Mouse (Mus musculus) embryonic facial prominence, embryonic 11.5 days (tissue): ENCODE measurements around the gene Ddx46. TPM values are rescaled to one million over a fixed set of nuclear protein-coding genes. Genes with fewer than 3 reads are reported as not detected.

ENCODE experiments used
- ATAC-seq: fragments of 200-750 bp; cut with Nextera tagmentation; replicated peaks from 2 replicates; pipeline ENCODE4 v1.8.0; 2017; ENCODE audit warnings: low read depth; ENCODE audit not compliant: insufficient number of reproducible peaks, low FRiP score, low TSS enrichment
- DNase-seq: peaks from one replicate; pipeline ENCODE4 v3.0.0-alpha.2; 2015; ENCODE audit warnings: low spot score
- H3K27ac ChIP-seq: fragments of 300-500 bp; sonication (generic); replicated peaks from 2 replicates; pipeline ENCODE4 v1.5.1; 2014; ENCODE audit warnings: mild to moderate bottlenecking, low read depth, low read length, control low read depth
- H3K27me3 ChIP-seq: fragments of 300-500 bp; sonication (generic); 2 replicates; pipeline ENCODE4 v1.6.1; 2014; ENCODE audit warnings: mild to moderate bottlenecking, low read length, moderate library complexity, mixed read lengths; ENCODE audit not compliant: control insufficient read depth, insufficient read depth
- H3K36me3 ChIP-seq: fragments of 300-500 bp; sonication (generic); replicated peaks from 2 replicates; pipeline ENCODE4 v1.6.1; 2014; ENCODE audit warnings: low read depth, mild to moderate bottlenecking, low read length, moderate library complexity, mixed read lengths; ENCODE audit not compliant: control insufficient read depth, insufficient read depth
- H3K4me1 ChIP-seq: fragments of 300-500 bp; sonication (generic); 2 replicates; pipeline ENCODE4 v1.6.1; 2014; ENCODE audit warnings: low read length, mixed read lengths; ENCODE audit not compliant: control insufficient read depth, insufficient read depth
- H3K4me2 ChIP-seq: fragments of 300-500 bp; sonication (generic); 2 replicates; pipeline ENCODE4 v1.6.1; 2014; ENCODE audit warnings: low read depth, mild to moderate bottlenecking, control low read depth, low read length, moderate library complexity
- H3K4me3 ChIP-seq: fragments of 300-500 bp; sonication (generic); 2 replicates; pipeline ENCODE4 v1.5.1; 2014; ENCODE audit warnings: low read depth, low read length, control low read depth
- H3K9ac ChIP-seq: fragments of 300-500 bp; sonication (generic); replicated peaks from 2 replicates; pipeline ENCODE4 v1.6.1; 2014; ENCODE audit warnings: mild to moderate bottlenecking, control low read depth, low read length
- H3K9me3 ChIP-seq: fragments of 300-500 bp; sonication (generic); replicated peaks from 2 replicates; pipeline ENCODE4 v1.6.1; 2016; ENCODE audit warnings: mild to moderate bottlenecking, low read length, inconsistent platforms, mixed read lengths; ENCODE audit not compliant: control insufficient read depth
- WGBS: fragments of 180-500 bp; shearing (Covaris S2); extraction: QIAGEN DNeasy Blood & Tissue Kit; methylation state at CpG from one replicate; pipeline ENCODE4 v1.1.7; 2014; 5-methylcytosine and 5-hydroxymethylcytosine counted together
- polyA plus RNA-seq: library from polyadenylated mRNA; unstranded; fragments of >200 nt; fragmentation: Nextera tagmentation; extraction: Ambion mirVana; gene quantifications from 2 replicates; pipeline ENCODE4 v1.2.1, GENCODE M21; 2014

The Ddx46 gene
- polyA plus RNA-seq, 1 experiment from 2014 or later, result 58.0 TPM

GRCm38 (mm10) chr13:55727839-55728238 lies 93.0 kb downstream of the Ddx46 start:
- DNase-seq (peak; percentile 84), ATAC-seq (peak; percentile 54; the same call in 1 of the 2 replicates)
- H3K9me3 ChIP-seq, result no peaks in the 10 kb centered on the region
- no peaks in the 10 kb centered on the region for H3K27me3 ChIP-seq
- WGBS, result 4% methylated on average over 19 of the region's 19 CpGs
- H3K4me1 ChIP-seq, result no peaks in the 10 kb centered on the region
- peak overlapping the region; percentile 51 for H3K4me3 ChIP-seq
- peak overlapping the region; percentile 92; the same call in 1 of the 2 replicates for H3K27ac ChIP-seq
- peak overlapping the region; percentile 78 for H3K9ac ChIP-seq
- peak overlapping the region; percentile 64 for H3K4me2 ChIP-seq
- H3K36me3 ChIP-seq, result peaks cover 3% of the 10 kb centered on the region; the same call in 1 of the 2 replicates

DNA sequence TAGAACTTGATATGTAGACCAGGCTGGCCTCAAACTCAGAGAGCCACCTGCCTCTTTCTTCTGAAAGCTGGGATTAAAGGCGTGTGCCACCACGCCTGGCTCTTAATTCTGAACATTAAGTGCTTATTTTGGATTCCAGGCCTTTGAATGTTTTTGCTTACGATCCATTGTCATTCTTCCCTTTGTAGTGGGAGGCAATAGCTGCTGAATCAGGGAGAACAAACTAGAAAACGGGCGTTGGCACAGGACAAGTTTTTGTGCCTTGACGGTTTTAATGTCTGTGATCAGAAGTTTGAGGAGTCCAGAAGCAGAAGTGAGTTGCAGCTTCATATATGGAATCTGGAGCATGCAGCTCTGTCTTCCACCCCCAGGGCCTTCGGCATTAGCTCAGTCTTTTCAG lies 95.9 kb downstream of the Ddx46 start:
- no peak overlapping the region for H3K27ac ChIP-seq
- WGBS, result 90% methylated on average over 7 of the region's 7 CpGs
- no peak overlapping the region for H3K9ac ChIP-seq
- H3K27me3 ChIP-seq, result no peaks in the 10 kb centered on the region
- H3K36me3 ChIP-seq, result no peaks in the 10 kb centered on the region
- ATAC-seq (no peak), DNase-seq (no peak)
- no peaks in the 10 kb centered on the region for H3K9me3 ChIP-seq
- no peak overlapping the region for H3K4me2 ChIP-seq
- H3K4me1 ChIP-seq, result no peaks in the 10 kb centered on the region
- no peak overlapping the region for H3K4me3 ChIP-seq

Other genes starting within 250 kb of the Ddx46 start
- 0.14 TPM in 1 of 2 replicates, not detected in the other for gene Slc34a1, start 236.8 kb upstream of the Ddx46 start, polyA plus RNA-seq
- gene Pfn3, start 219.8 kb upstream of the Ddx46 start, polyA plus RNA-seq, result not detected in 2 replicates
- gene F12, start 208.2 kb upstream of the Ddx46 start, polyA plus RNA-seq, result not detected in 2 replicates
- gene Grk6, start 190.0 kb upstream of the Ddx46 start, polyA plus RNA-seq, result 50.4 and 59.7 TPM in 2 replicates
- 1.7 TPM in 2 replicates for gene Prr7, start 170.8 kb upstream of the Ddx46 start, polyA plus RNA-seq
- 231 and 252 TPM in 2 replicates for gene Dbn1, start 146.9 kb upstream of the Ddx46 start, polyA plus RNA-seq
- 124 and 136 TPM in 2 replicates for gene Pdlim7, start 121.4 kb upstream of the Ddx46 start, polyA plus RNA-seq
- 1.0 and 1.3 TPM in 2 replicates for gene Dok3, start 105.7 kb upstream of the Ddx46 start, polyA plus RNA-seq
- gene Ddx41, start 98.4 kb upstream of the Ddx46 start, polyA plus RNA-seq, result 77.7 and 81.4 TPM in 2 replicates
- gene Fam193b, start 63.9 kb upstream of the Ddx46 start, polyA plus RNA-seq, result 36.7 and 37.0 TPM in 2 replicates
- 55.6 and 57.8 TPM in 2 replicates for gene Tmed9, start 61.3 kb upstream of the Ddx46 start, polyA plus RNA-seq
- gene B4galt7, start 35.1 kb upstream of the Ddx46 start, polyA plus RNA-seq, result 14.2 and 16.3 TPM in 2 replicates
- 62.3 and 66.1 TPM in 2 replicates for gene Caml, start 12.0 kb upstream of the Ddx46 start, polyA plus RNA-seq
- 78.3 and 82.0 TPM in 2 replicates for gene B230219D22Rik, start 58.1 kb downstream of the Ddx46 start, polyA plus RNA-seq
- gene Txndc15, start 79.6 kb downstream of the Ddx46 start, polyA plus RNA-seq, result 97.6 and 99.6 TPM in 2 replicates
- gene Pcbd2, start 92.3 kb downstream of the Ddx46 start, polyA plus RNA-seq, result 40.8 and 44.7 TPM in 2 replicates
- not detected in 2 replicates for gene Catsper3, start 149.5 kb downstream of the Ddx46 start, polyA plus RNA-seq
- 48.5 and 54.9 TPM in 2 replicates for gene Pitx1, start 201.2 kb downstream of the Ddx46 start, polyA plus RNA-seq